Mouse (Mus musculus) effector memory CD4-positive, alpha-beta T cell, adult 5 months (primary cell): Measurements from ENCODE around the gene Gm5168. TPM values are rescaled to one million over a fixed set of nuclear protein-coding genes. Genes with fewer than 3 reads are reported as not detected.

Experiments used
- polyA plus RNA-seq: library from polyadenylated mRNA; unstranded; fragments of 100-300 nt; shearing (Covaris generic); gene quantifications from one replicate; pipeline ENCODE4 v1.2.1, GENCODE M21; 2017

The Gm5168 gene
- not detected for polyA plus RNA-seq

DNA sequence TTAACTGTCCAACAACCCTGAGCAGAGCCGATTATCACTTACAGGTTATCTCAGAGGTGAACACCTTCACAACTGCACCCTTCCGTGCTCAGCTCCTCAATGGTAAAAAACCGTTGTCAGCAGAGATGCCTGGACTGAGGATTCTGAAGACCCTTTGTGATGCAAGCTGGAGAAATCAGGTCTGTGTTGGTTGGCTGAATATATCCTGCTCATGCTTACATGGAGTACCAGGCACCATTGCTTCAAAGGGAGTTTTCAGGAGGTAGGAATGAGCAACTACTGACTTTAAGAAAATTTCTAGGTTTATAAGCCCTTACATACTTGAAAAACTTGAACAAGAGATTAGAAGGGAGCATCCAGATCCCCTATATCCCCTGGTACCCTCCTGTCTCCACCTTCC lies at the start of gene Gm5168:
Gene Gm5168 (minus strand): TSS at position 101 of the 400 bp plus-strand sequence.

Other genes with a start within 250 kb of the Gm5168 start
- not detected for gene Gm2012, start 180.3 kb upstream of the Gm5168 start, polyA plus RNA-seq